Mouse (Mus musculus): ENCODE data around the gene Hid1. TPM values are rescaled to one million over a fixed set of nuclear protein-coding genes. Genes with fewer than 3 reads are reported as not detected.

Hid1 gene
- total RNA-seq, 1 experiment = 2.4 TPM

- in situ Hi-C loops (cut with MboI; ENCODE audit: low sequenced_read_pairs in 2 of 2, unreplicated experiment in 2 of 2) = no loop called here
- no peak overlapping the region for H3K4me3 ChIP-seq (ENCODE audit: insufficient read depth in 1 of 2, low read depth in 1 of 2, low read length in 2 of 2, poor library complexity in 1 of 2, severe bottlenecking in 1 of 2)
- no peak overlapping the region for H3K9ac ChIP-seq (ENCODE audit: insufficient read depth, low read depth, low read length, poor library complexity, severe bottlenecking)
- no peaks in the 10 kb centered on the region for H3K36me3 ChIP-seq (ENCODE audit: control insufficient read depth, insufficient read depth, low read length, poor library complexity, severe bottlenecking)
- TF ChIP-seq MAFK (IDR thresholded peaks at IDR 0.05; ENCODE audit: insufficient read depth, low read depth, low read length) (no peak), CHD2 (IDR thresholded peaks at IDR 0.05; ENCODE audit: low read depth, low read length) (no peak), ZC3H11A (IDR thresholded peaks at IDR 0.05; ENCODE audit: borderline replicate concordance, low read depth, low read length) (no peak), HCFC1 (IDR thresholded peaks at IDR 0.05; ENCODE audit: borderline replicate concordance, insufficient read depth, low read length) (no peak), ZNF384 (IDR thresholded peaks at IDR 0.05; ENCODE audit: low read depth, low read length) (no peak)
- H3K9me3 ChIP-seq (ENCODE audit: control insufficient read depth, insufficient read depth, low read depth, low read length) = no peaks in the 10 kb centered on the region
- peaks cover 0 to 19% of the 10 kb centered on the region in 2 experiments; a peak in 2 of 4 replicates for H3K4me1 ChIP-seq (ENCODE audit: control insufficient read depth in 2 of 2, insufficient read depth in 2 of 2, low read length in 2 of 2, poor library complexity in 1 of 2)
- DNase-seq (ENCODE audit: low read depth, low spot score) = no peak
- H3K27ac ChIP-seq (ENCODE audit: insufficient read depth, low read depth, low read length, poor library complexity, severe bottlenecking) = no peak overlapping the region; the same call in 1 of the 2 replicates
Measured at GRCm38 (mm10) chr11:115383701-115384474, 16.3 kb upstream of the Hid1 start.

- H3K4me1 ChIP-seq (ENCODE audit: control insufficient read depth in 2 of 2, insufficient read depth in 2 of 2, low read length in 2 of 2, poor library complexity in 1 of 2) = peaks cover 0 to 19% of the 10 kb centered on the region in 2 experiments; a peak in 2 of 4 replicates
- H3K9me3 ChIP-seq (ENCODE audit: control insufficient read depth, insufficient read depth, low read depth, low read length) = no peaks in the 10 kb centered on the region
- no peak overlapping the region for H3K9ac ChIP-seq (ENCODE audit: insufficient read depth, low read depth, low read length, poor library complexity, severe bottlenecking)
- TF ChIP-seq MAFK (IDR thresholded peaks at IDR 0.05; ENCODE audit: insufficient read depth, low read depth, low read length) (no peak), CHD2 (IDR thresholded peaks at IDR 0.05; ENCODE audit: low read depth, low read length) (no peak), HCFC1 (IDR thresholded peaks at IDR 0.05; ENCODE audit: borderline replicate concordance, insufficient read depth, low read length) (no peak), ZNF384 (IDR thresholded peaks at IDR 0.05; ENCODE audit: low read depth, low read length) (no peak), ZC3H11A (IDR thresholded peaks at IDR 0.05; ENCODE audit: borderline replicate concordance, low read depth, low read length) (no peak)
- no peak for DNase-seq (ENCODE audit: low read depth, low spot score)
- no peak overlapping the region for H3K27ac ChIP-seq (ENCODE audit: insufficient read depth, low read depth, low read length, poor library complexity, severe bottlenecking)
- H3K36me3 ChIP-seq (ENCODE audit: control insufficient read depth, insufficient read depth, low read length, poor library complexity, severe bottlenecking) = no peaks in the 10 kb centered on the region
- in situ Hi-C loops (cut with MboI; ENCODE audit: low sequenced_read_pairs in 2 of 2, unreplicated experiment in 2 of 2) = no loop called here
- peak overlapping the region in 1 of 2 experiments; percentile 89; a peak in 1 of 4 replicates for H3K4me3 ChIP-seq (ENCODE audit: insufficient read depth in 1 of 2, low read depth in 1 of 2, low read length in 2 of 2, poor library complexity in 1 of 2, severe bottlenecking in 1 of 2)
Measured at GRCm38 (mm10) chr11:115382891-115383290, 15.3 kb upstream of the Hid1 start.

- in situ Hi-C loops (cut with MboI; ENCODE audit: low sequenced_read_pairs in 2 of 2, unreplicated experiment in 2 of 2) = no loop called here
- Histone ChIP-seq H3K9ac (ENCODE audit: insufficient read depth, low read depth, low read length, poor library complexity, severe bottlenecking) (peak within 1 kb of the TSS; percentile 78), H3K27ac (ENCODE audit: insufficient read depth, low read depth, low read length, poor library complexity, severe bottlenecking) (no peak within 1 kb of the TSS), H3K36me3 (ENCODE audit: control insufficient read depth, insufficient read depth, low read length, poor library complexity, severe bottlenecking) (no peaks in the 10 kb centered on the region), H3K9me3 (ENCODE audit: control insufficient read depth, insufficient read depth, low read depth, low read length) (no peaks in the 10 kb centered on the region), H3K4me3 (ENCODE audit: insufficient read depth in 1 of 2, low read depth in 1 of 2, low read length in 2 of 2, poor library complexity in 1 of 2, severe bottlenecking in 1 of 2) (peak within 1 kb of the TSS; percentile 79 to 89), H3K4me1 (ENCODE audit: control insufficient read depth in 2 of 2, insufficient read depth in 2 of 2, low read length in 2 of 2, poor library complexity in 1 of 2) (peaks cover 0 to 19% of the 10 kb centered on the region in 2 experiments; a peak in 2 of 4 replicates)
- TF ChIP-seq ZC3H11A (IDR thresholded peaks at IDR 0.05; ENCODE audit: borderline replicate concordance, low read depth, low read length) (no peak), HCFC1 (IDR thresholded peaks at IDR 0.05; ENCODE audit: borderline replicate concordance, insufficient read depth, low read length) (peak; percentile 52; the same call in 1 of the 2 replicates)
- peak; percentile 84 for DNase-seq (ENCODE audit: low read depth, low spot score)
Measured at GRCm38 (mm10) chr11:115381743-115382539, 14.4 kb upstream of the Hid1 start, which contains the start of gene Cdr2l. TSS of gene Cdr2l (plus strand) at chr11:115381916.

GRCm38 (mm10) chr11:115381276-115381675 lies 13.7 kb upstream of the Hid1 start:
- Histone ChIP-seq H3K36me3 (ENCODE audit: control insufficient read depth, insufficient read depth, low read length, poor library complexity, severe bottlenecking) (no peaks in the 10 kb centered on the region), H3K9me3 (ENCODE audit: control insufficient read depth, insufficient read depth, low read depth, low read length) (no peaks in the 10 kb centered on the region), H3K9ac (ENCODE audit: insufficient read depth, low read depth, low read length, poor library complexity, severe bottlenecking) (no peak overlapping the region), H3K4me1 (ENCODE audit: control insufficient read depth in 2 of 2, insufficient read depth in 2 of 2, low read length in 2 of 2, poor library complexity in 1 of 2) (peaks cover 0 to 19% of the 10 kb centered on the region in 2 experiments; a peak in 2 of 4 replicates), H3K4me3 (ENCODE audit: insufficient read depth in 1 of 2, low read depth in 1 of 2, low read length in 2 of 2, poor library complexity in 1 of 2, severe bottlenecking in 1 of 2) (peak overlapping the region in 1 of 2 experiments; percentile 89; a peak in 2 of 4 replicates), H3K27ac (ENCODE audit: insufficient read depth, low read depth, low read length, poor library complexity, severe bottlenecking) (no peak overlapping the region)
- no peak for DNase-seq (ENCODE audit: low read depth, low spot score)
- TF ChIP-seq HCFC1 (IDR thresholded peaks at IDR 0.05; ENCODE audit: borderline replicate concordance, insufficient read depth, low read length) (no peak), ZNF384 (IDR thresholded peaks at IDR 0.05; ENCODE audit: low read depth, low read length) (no peak), CHD2 (IDR thresholded peaks at IDR 0.05; ENCODE audit: low read depth, low read length) (no peak), MAFK (IDR thresholded peaks at IDR 0.05; ENCODE audit: insufficient read depth, low read depth, low read length) (no peak), ZC3H11A (IDR thresholded peaks at IDR 0.05; ENCODE audit: borderline replicate concordance, low read depth, low read length) (no peak)
- in situ Hi-C loops (cut with MboI; ENCODE audit: low sequenced_read_pairs in 2 of 2, unreplicated experiment in 2 of 2) = no loop called here
